Mouse (Mus musculus): ENCODE results near the gene Asb16.

GRCm38 (mm10) chr11:102289511-102290100 lies 21.1 kb downstream of the Asb16 start:
- TF ChIP-seq POLR2A (IDR thresholded peaks at IDR 0.05; ENCODE audit: low read depth, low read length) (peak; percentile 25; the same call in 1 of the 2 replicates), CTCF (IDR thresholded peaks at IDR 0.05; ENCODE audit: borderline replicate concordance, insufficient read depth, low read length) (no peak)
